In the genomic region with DNA sequence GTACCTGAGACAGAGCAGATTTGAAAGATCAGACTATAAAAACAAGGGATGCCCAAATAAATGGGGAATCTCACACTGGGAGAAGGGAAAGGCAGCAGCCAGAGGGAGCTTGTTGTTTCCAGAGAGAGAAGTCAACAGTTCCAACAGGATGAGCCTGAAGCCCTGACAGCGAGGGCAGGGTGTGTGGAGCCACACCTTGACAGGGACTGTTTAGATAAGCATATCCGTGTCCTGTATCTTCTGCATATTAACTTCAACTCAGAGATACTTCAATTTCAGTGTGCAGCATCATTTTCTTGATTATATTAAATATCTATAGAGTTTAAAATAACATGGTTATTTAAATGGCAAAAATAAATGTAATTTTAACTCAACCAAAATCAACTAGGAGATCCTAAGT, we compare ENCODE assay signal across 24 mouse cellular contexts. TPM values are rescaled to one million over a fixed set of nuclear protein-coding genes. Genes with fewer than 3 reads are reported as not detected.
DNase-seq lines count a peak whose midpoint lies in the region; ATAC-seq lines count a peak whose summit lies in the region.
"Had no signal": no experiment of that assay in that cellular context is flagged by ENCODE, and none has a peak within 500 bp of the region (broad histone marks: within the 10 kb centered on the region; RNA-seq: fewer than 3 reads in every experiment).

No protein-coding gene starts in this region.

- H3K27ac ChIP-seq in liver, embryonic 12.5 days: peak overlapping the region; percentile 78
- peak overlapping the region; percentile 77 for H3K27ac ChIP-seq in liver, embryonic 16.5 days (ENCODE audit: low read length)
- H3K27ac ChIP-seq in heart, embryonic 12.5 days (ENCODE audit: poor library complexity, severe bottlenecking): no peak overlapping the region
- H3K27ac ChIP-seq: embryonic facial prominence, embryonic 13.5 days; forebrain, embryonic 15.5 days; heart, embryonic 10.5 days; heart, embryonic 15.5 days; hindbrain, embryonic 14.5 days had no signal

- peak; percentile 92 for ATAC-seq in liver, embryonic 12.5 days
- peak; percentile 95 for ATAC-seq in liver, embryonic 16.5 days (ENCODE audit: low read depth)
- ATAC-seq in heart, embryonic 12.5 days (ENCODE audit: insufficient number of reproducible peaks, low FRiP score): no peak
- ATAC-seq: activated CD4-positive, CD25-positive, alpha-beta regulatory T cell, adult 4 months; forebrain, embryonic 15.5 days; Patski had no signal

- peak overlapping the region; percentile 42; the same call in 1 of the 2 replicates for H3K9ac ChIP-seq in liver, embryonic 12.5 days
- H3K9ac ChIP-seq in liver, embryonic 16.5 days (ENCODE audit: low read depth, low read length): peak overlapping the region; percentile 51
- no peak overlapping the region for H3K9ac ChIP-seq in heart, embryonic 12.5 days
- H3K9ac ChIP-seq: embryonic facial prominence, embryonic 13.5 days; forebrain, embryonic 15.5 days; heart, embryonic 15.5 days; hindbrain, embryonic 14.5 days had no signal

- H3K4me2 ChIP-seq in liver, embryonic 12.5 days: peak overlapping the region; percentile 58
- peak overlapping the region; percentile 65 for H3K4me2 ChIP-seq in liver, embryonic 16.5 days (ENCODE audit: low read depth, low read length)
- no peak overlapping the region for H3K4me2 ChIP-seq in heart, embryonic 12.5 days
- H3K4me2 ChIP-seq: embryonic facial prominence, embryonic 13.5 days; forebrain, embryonic 15.5 days; heart, embryonic 15.5 days; hindbrain, embryonic 14.5 days had no signal

- no peaks in the 10 kb centered on the region for H3K9me3 ChIP-seq in erythroblast, embryonic 14.5 days (ENCODE audit: control insufficient read depth, low read length)
- no peaks in the 10 kb centered on the region for H3K9me3 ChIP-seq in liver, embryonic 12.5 days (replicated peaks)
- no peaks in the 10 kb centered on the region for H3K9me3 ChIP-seq in liver, embryonic 16.5 days (replicated peaks; ENCODE audit: control insufficient read depth, low read length)
- H3K9me3 ChIP-seq in heart, embryonic 12.5 days (replicated peaks): no peaks in the 10 kb centered on the region
- H3K9me3 ChIP-seq: embryonic facial prominence, embryonic 13.5 days; forebrain, embryonic 15.5 days; heart, embryonic 10.5 days; heart, embryonic 15.5 days had no signal

- peaks cover 50% of the 10 kb centered on the region for H3K36me3 ChIP-seq in erythroblast, embryonic 14.5 days (ENCODE audit: control insufficient read depth)
- H3K36me3 ChIP-seq in liver, embryonic 12.5 days: peaks cover 10% of the 10 kb centered on the region; the same call in 1 of the 2 replicates
- H3K36me3 ChIP-seq in liver, embryonic 16.5 days (ENCODE audit: control insufficient read depth, insufficient read depth): no peaks in the 10 kb centered on the region
- H3K36me3 ChIP-seq in heart, embryonic 12.5 days: peaks cover 6% of the 10 kb centered on the region; the same call in 1 of the 2 replicates
- H3K36me3 ChIP-seq: heart, embryonic 10.5 days; heart, embryonic 15.5 days had no signal

- no peaks in the 10 kb centered on the region for H3K27me3 ChIP-seq in erythroblast, embryonic 14.5 days (ENCODE audit: control insufficient read depth)
- H3K27me3 ChIP-seq in liver, embryonic 12.5 days (replicated peaks): no peaks in the 10 kb centered on the region
- H3K27me3 ChIP-seq in liver, embryonic 16.5 days (ENCODE audit: control insufficient read depth, insufficient read depth, low read depth, low read length): no peaks in the 10 kb centered on the region
- H3K27me3 ChIP-seq in heart, embryonic 12.5 days (replicated peaks): no peaks in the 10 kb centered on the region
- H3K27me3 ChIP-seq: CH12.LX; embryonic facial prominence, embryonic 13.5 days; forebrain, embryonic 15.5 days; heart, embryonic 15.5 days; Patski had no signal

- DNase-seq in c-Kit-positive CD71-positive TER-119-negative erythroid progenitor cells, embryonic 14.5 days (ENCODE audit: low read depth): peak; percentile 28
- no peak for DNase-seq in right cerebral cortex, postnatal 25 days
- no peak for DNase-seq in ovary, postnatal 36 days (ENCODE audit: low spot score)
- no peak for DNase-seq in cerebellum, adult 9-10 months
- DNase-seq: adrenal gland, postnatal 14 days; cerebellum, adult 11 months; cerebellum, adult 8-10 months; cerebellum, postnatal 36 days; gastrocnemius, postnatal 10 days; heart, adult 18-20 months; heart, postnatal 14 days had no signal

- peak overlapping the region; percentile 28 for H3K4me3 ChIP-seq in erythroblast, embryonic 14.5 days (replicated peaks)
- peak overlapping the region; percentile 17; the same call in 1 of the 2 replicates for H3K4me3 ChIP-seq in liver, embryonic 12.5 days
- peak overlapping the region; percentile 26; the same call in 1 of the 2 replicates for H3K4me3 ChIP-seq in liver, embryonic 16.5 days (ENCODE audit: low read depth, low read length)
- no peak overlapping the region for H3K4me3 ChIP-seq in heart, embryonic 12.5 days
- H3K4me3 ChIP-seq: embryonic facial prominence, embryonic 13.5 days; forebrain, embryonic 15.5 days; heart, embryonic 10.5 days; heart, embryonic 15.5 days had no signal

- H3K4me1 ChIP-seq in erythroblast, embryonic 14.5 days (ENCODE audit: control insufficient read depth): peaks cover 60% of the 10 kb centered on the region
- H3K4me1 ChIP-seq in liver, embryonic 12.5 days: peaks cover 36% of the 10 kb centered on the region
- peaks cover 24% of the 10 kb centered on the region for H3K4me1 ChIP-seq in liver, embryonic 16.5 days (ENCODE audit: control insufficient read depth, low read depth, low read length)
- H3K4me1 ChIP-seq in heart, embryonic 12.5 days (replicated peaks): 0 out of 2 replicates have a peak, but pooled peaks cover 4% of the 10 kb centered on the region
- H3K4me1 ChIP-seq: forebrain, embryonic 15.5 days; heart, embryonic 15.5 days had no signal

- WGBS in liver, embryonic 12.5 days (ENCODE audit: insufficient replicate concordance): 22% methylated on average over 2 of the region's 2 CpGs
- 28% methylated on average over 2 of the region's 2 CpGs for WGBS in liver, embryonic 16.5 days (ENCODE audit: insufficient replicate concordance)
- 59% methylated on average over 2 of the region's 2 CpGs for WGBS in heart, embryonic 12.5 days

RNA-seq across cellular contexts. Expression of a gene that starts 13.2 kb away (rescaled TPM):
- not detected in 2 replicates for polyA plus RNA-seq in erythroblast, embryonic 14.5 days (2012)
- 0.10 TPM in 1 of 2 replicates, not detected in the other for polyA plus RNA-seq in liver, embryonic 12.5 days (2016; fragmentation: Nextera tagmentation; extraction: Ambion mirVana)
- 0.07 TPM in 1 of 2 replicates, not detected in the other for polyA plus RNA-seq in liver, embryonic 16.5 days (2015; fragmentation: Nextera tagmentation; extraction: Ambion mirVana)
- not detected in 2 replicates for polyA plus RNA-seq in heart, embryonic 12.5 days (2016; fragmentation: Nextera tagmentation; extraction: Ambion mirVana)
- polyA plus RNA-seq: activated CD4-positive, CD25-positive, alpha-beta regulatory T cell, adult 4 months; embryonic facial prominence, embryonic 13.5 days; forebrain, embryonic 11.5 days; forebrain, embryonic 15.5 days; heart, embryonic 15.5 days; hindbrain, embryonic 14.5 days; Patski had no signal

RNA-seq across cellular contexts. Expression of a gene that starts 13.2 kb away (rescaled TPM):
- 0.27 and 0.41 TPM in 2 replicates for polyA plus RNA-seq in erythroblast, embryonic 14.5 days (2012)
- 20.7 and 21.4 TPM in 2 replicates for polyA plus RNA-seq in liver, embryonic 12.5 days (2016; fragmentation: Nextera tagmentation; extraction: Ambion mirVana)
- 11.7 and 14.4 TPM in 2 replicates for polyA plus RNA-seq in liver, embryonic 16.5 days (2015; fragmentation: Nextera tagmentation; extraction: Ambion mirVana)
- 26.8 and 28.2 TPM in 2 replicates for polyA plus RNA-seq in heart, embryonic 12.5 days (2016; fragmentation: Nextera tagmentation; extraction: Ambion mirVana)

RNA-seq across cellular contexts. Expression of a gene that starts 13.3 kb away (rescaled TPM):
- polyA plus RNA-seq in erythroblast, embryonic 14.5 days (2012): not detected in 2 replicates
- polyA plus RNA-seq in liver, embryonic 12.5 days (2016; fragmentation: Nextera tagmentation; extraction: Ambion mirVana): not detected in 2 replicates
- polyA plus RNA-seq in liver, embryonic 16.5 days (2015; fragmentation: Nextera tagmentation; extraction: Ambion mirVana): not detected in 2 replicates
- not detected in 2 replicates for polyA plus RNA-seq in heart, embryonic 12.5 days (2016; fragmentation: Nextera tagmentation; extraction: Ambion mirVana)
- polyA plus RNA-seq: forebrain, embryonic 11.5 days; hindbrain, embryonic 14.5 days had no signal
